Mouse (Mus musculus): Measurements from ENCODE around the gene Zdhhc8.

GRCm38 (mm10) chr16:18268182-18268581 is 33.2 kb upstream of the Zdhhc8 start:
- TF ChIP-seq CTCF (IDR thresholded peaks at IDR 0.05; ENCODE audit: low read depth) (peak; percentile 42), EP300 (IDR thresholded peaks at IDR 0.05; ENCODE audit: low read depth) (no peak)
